Mouse (Mus musculus): ENCODE measurements around the gene B3gnt3. TPM values are rescaled to one million over a fixed set of nuclear protein-coding genes. Genes with fewer than 3 reads are reported as not detected.

Gene B3gnt3
- polyA plus RNA-seq, 1 experiment from 2014 or later, result 0.11 TPM

- ATAC-seq (ENCODE audit: low read depth), result peak; percentile 7; the same call in 1 of the 2 replicates
- no peak overlapping the region for H3K9ac ChIP-seq (replicated peaks; ENCODE audit: low read depth, low read length)
- no peaks in the 10 kb centered on the region for H3K9me3 ChIP-seq (ENCODE audit: control insufficient read depth, low read length)
- peaks cover 15% of the 10 kb centered on the region; the same call in 1 of the 2 replicates for H3K36me3 ChIP-seq (ENCODE audit: control insufficient read depth, insufficient read depth, low read length)
- H3K27ac ChIP-seq (ENCODE audit: low read depth, low read length), result no peak overlapping the region
- no peak overlapping the region for H3K4me2 ChIP-seq (ENCODE audit: low read depth, low read length)
- no peaks in the 10 kb centered on the region for H3K4me1 ChIP-seq (ENCODE audit: control insufficient read depth, insufficient read depth, low read length)
- 2% methylated on average over 24 of the region's 24 CpGs for WGBS
- H3K27me3 ChIP-seq (ENCODE audit: control insufficient read depth, insufficient read depth, low read length), result peaks cover 26% of the 10 kb centered on the region
- H3K4me3 ChIP-seq (ENCODE audit: low read depth, low read length), result no peak overlapping the region
Observed at GRCm38 (mm10) chr8:71654600-71654999, 47.0 kb downstream of the B3gnt3 start.

GRCm38 (mm10) chr8:71645510-71645909 lies 56.1 kb downstream of the B3gnt3 start:
- Histone ChIP-seq H3K4me3 (ENCODE audit: low read depth, low read length) (no peak overlapping the region), H3K27me3 (ENCODE audit: control insufficient read depth, insufficient read depth, low read length) (no peaks in the 10 kb centered on the region), H3K27ac (ENCODE audit: low read depth, low read length) (no peak overlapping the region), H3K9me3 (ENCODE audit: control insufficient read depth, low read length) (no peaks in the 10 kb centered on the region), H3K4me1 (ENCODE audit: control insufficient read depth, insufficient read depth, low read length) (no peaks in the 10 kb centered on the region), H3K4me2 (ENCODE audit: low read depth, low read length) (no peak overlapping the region), H3K9ac (replicated peaks; ENCODE audit: low read depth, low read length) (no peak overlapping the region), H3K36me3 (ENCODE audit: control insufficient read depth, insufficient read depth, low read length) (peaks cover 22% of the 10 kb centered on the region)
- WGBS, result 85% methylated on average over 9 of the region's 9 CpGs
- no peak for ATAC-seq (ENCODE audit: low read depth)

Other genes with a start within 250 kb of the B3gnt3 start
- gene Abhd8, start 238.1 kb downstream of the B3gnt3 start, polyA plus RNA-seq (2014; fragmentation: Nextera tagmentation; extraction: Ambion mirVana), result 101 and 104 TPM in 2 replicates
- 186 and 189 TPM in 2 replicates for gene Mrpl34, start 236.8 kb downstream of the B3gnt3 start, polyA plus RNA-seq (2014; fragmentation: Nextera tagmentation; extraction: Ambion mirVana)
- gene Dda1, start 232.6 kb downstream of the B3gnt3 start, polyA plus RNA-seq (2014; fragmentation: Nextera tagmentation; extraction: Ambion mirVana), result 236 and 251 TPM in 2 replicates
- gene Ano8, start 215.8 kb downstream of the B3gnt3 start, polyA plus RNA-seq (2014; fragmentation: Nextera tagmentation; extraction: Ambion mirVana), result 6.9 and 8.4 TPM in 2 replicates
- gene Gtpbp3, start 213.7 kb downstream of the B3gnt3 start, polyA plus RNA-seq (2014; fragmentation: Nextera tagmentation; extraction: Ambion mirVana), result 5.5 and 5.9 TPM in 2 replicates
- 5.4 and 9.8 TPM in 2 replicates for gene Plvap, start 190.0 kb downstream of the B3gnt3 start, polyA plus RNA-seq (2014; fragmentation: Nextera tagmentation; extraction: Ambion mirVana)
- gene Ccdc194, start 176.1 kb downstream of the B3gnt3 start, polyA plus RNA-seq (2014; fragmentation: Nextera tagmentation; extraction: Ambion mirVana), result 0.14 TPM in 1 of 2 replicates, not detected in the other
- 0.27 and 6.0 TPM in 2 replicates for gene Bst2, start 164.3 kb downstream of the B3gnt3 start, polyA plus RNA-seq (2014; fragmentation: Nextera tagmentation; extraction: Ambion mirVana)
- 69.0 and 70.6 TPM in 2 replicates for gene Mvb12a, start 158.9 kb downstream of the B3gnt3 start, polyA plus RNA-seq (2014; fragmentation: Nextera tagmentation; extraction: Ambion mirVana)
- gene Tmem221, start 142.9 kb downstream of the B3gnt3 start, polyA plus RNA-seq (2014; fragmentation: Nextera tagmentation; extraction: Ambion mirVana), result not detected in 2 replicates
- not detected in 2 replicates for gene Nxnl1, start 135.2 kb downstream of the B3gnt3 start, polyA plus RNA-seq (2014; fragmentation: Nextera tagmentation; extraction: Ambion mirVana)
- gene Slc27a1, start 132.9 kb downstream of the B3gnt3 start, polyA plus RNA-seq (2014; fragmentation: Nextera tagmentation; extraction: Ambion mirVana), result 61.0 and 70.0 TPM in 2 replicates
- gene Pgls, start 109.6 kb downstream of the B3gnt3 start, polyA plus RNA-seq (2014; fragmentation: Nextera tagmentation; extraction: Ambion mirVana), result 239 and 259 TPM in 2 replicates
- gene Fam129c, start 104.1 kb downstream of the B3gnt3 start, polyA plus RNA-seq (2014; fragmentation: Nextera tagmentation; extraction: Ambion mirVana), result 7.5 and 9.3 TPM in 2 replicates
- gene Colgalt1, start 90.8 kb downstream of the B3gnt3 start, polyA plus RNA-seq (2014; fragmentation: Nextera tagmentation; extraction: Ambion mirVana), result 71.9 and 78.5 TPM in 2 replicates
- gene Unc13a, start 30.0 kb downstream of the B3gnt3 start, polyA plus RNA-seq (2014; fragmentation: Nextera tagmentation; extraction: Ambion mirVana), result 17.8 and 20.6 TPM in 2 replicates
- 2.8 and 4.1 TPM in 2 replicates for gene Jak3, start 25.5 kb downstream of the B3gnt3 start, polyA plus RNA-seq (2014; fragmentation: Nextera tagmentation; extraction: Ambion mirVana)
- gene Insl3, start 12.6 kb downstream of the B3gnt3 start, polyA plus RNA-seq (2014; fragmentation: Nextera tagmentation; extraction: Ambion mirVana), result 0.55 and 1.0 TPM in 2 replicates
- gene Fcho1, start 23.9 kb upstream of the B3gnt3 start, polyA plus RNA-seq (2014; fragmentation: Nextera tagmentation; extraction: Ambion mirVana), result 49.1 and 62.7 TPM in 2 replicates
- 10.4 and 11.1 TPM in 2 replicates for gene Zfp709, start 180.2 kb upstream of the B3gnt3 start, polyA plus RNA-seq (2014; fragmentation: Nextera tagmentation; extraction: Ambion mirVana)
- gene Zfp882, start 206.8 kb upstream of the B3gnt3 start, polyA plus RNA-seq (2014; fragmentation: Nextera tagmentation; extraction: Ambion mirVana), result 15.4 and 19.7 TPM in 2 replicates
- gene Zfp617, start 206.8 kb upstream of the B3gnt3 start, polyA plus RNA-seq (2014; fragmentation: Nextera tagmentation; extraction: Ambion mirVana), result 40.8 and 44.9 TPM in 2 replicates
- 17.7 and 20.1 TPM in 2 replicates for gene Zfp961, start 249.2 kb upstream of the B3gnt3 start, polyA plus RNA-seq (2014; fragmentation: Nextera tagmentation; extraction: Ambion mirVana)

Measured in neural tube, embryonic 14.5 days (tissue).